Mouse (Mus musculus) left cerebral cortex, postnatal 4 days (tissue): ENCODE data around the gene Pate2. TPM values are rescaled to one million over a fixed set of nuclear protein-coding genes. Genes with fewer than 3 reads are reported as not detected.
A peak's percentile ranks its signal among the peaks of the same experiment; 100 is the strongest.
"Not testable (repeated sequence)": the region's sequence is repeated elsewhere in the genome, so short reads cannot be mapped to it uniquely, and the experiment has no call there.

Experiments used
- DNase-seq: peaks from one replicate; pipeline ENCODE4 v3.0.0-alpha.2; 2022
- intact Hi-C: fragments of 180-260 bp; cut with DNase I; formaldehyde crosslinking; loops from one replicate; pipeline ENCODE4 v1.15.1; 2025
- total RNA-seq, 2 experiments: library from RNA; stranded (reverse); gene quantifications; 2 replicates each; pipeline ENCODE4 v1.2.3; 2021

Pate2 gene
- total RNA-seq, 2 experiments from 2014 or later, result 1.4 to 2.3 TPM

GRCm38 (mm10) chr9:35546745-35547144 is 23.3 kb upstream of the Pate2 start:
- intact Hi-C loops, result loop anchor here (10.0 kb wide), 1 partner anchor 332 kb away; the partner anchor contains the start of gene Foxred1

GRCm38 (mm10) chr9:35548455-35548854 is 21.6 kb upstream of the Pate2 start:
- DNase-seq, result no peak
- intact Hi-C loops, result loop anchor here (10.0 kb wide), 1 partner anchor 334 kb away; the partner anchor contains the start of gene Foxred1

More at GRCm38 (mm10) chr9:35546745-35547144, 23.3 kb upstream of the Pate2 start:
- DNase-seq, result no peak

- intact Hi-C loops, result no loop called here
- DNase-seq, result no peak
Measured at GRCm38 (mm10) chr9:35556494-35557102, 13.5 kb upstream of the Pate2 start.

DNA sequence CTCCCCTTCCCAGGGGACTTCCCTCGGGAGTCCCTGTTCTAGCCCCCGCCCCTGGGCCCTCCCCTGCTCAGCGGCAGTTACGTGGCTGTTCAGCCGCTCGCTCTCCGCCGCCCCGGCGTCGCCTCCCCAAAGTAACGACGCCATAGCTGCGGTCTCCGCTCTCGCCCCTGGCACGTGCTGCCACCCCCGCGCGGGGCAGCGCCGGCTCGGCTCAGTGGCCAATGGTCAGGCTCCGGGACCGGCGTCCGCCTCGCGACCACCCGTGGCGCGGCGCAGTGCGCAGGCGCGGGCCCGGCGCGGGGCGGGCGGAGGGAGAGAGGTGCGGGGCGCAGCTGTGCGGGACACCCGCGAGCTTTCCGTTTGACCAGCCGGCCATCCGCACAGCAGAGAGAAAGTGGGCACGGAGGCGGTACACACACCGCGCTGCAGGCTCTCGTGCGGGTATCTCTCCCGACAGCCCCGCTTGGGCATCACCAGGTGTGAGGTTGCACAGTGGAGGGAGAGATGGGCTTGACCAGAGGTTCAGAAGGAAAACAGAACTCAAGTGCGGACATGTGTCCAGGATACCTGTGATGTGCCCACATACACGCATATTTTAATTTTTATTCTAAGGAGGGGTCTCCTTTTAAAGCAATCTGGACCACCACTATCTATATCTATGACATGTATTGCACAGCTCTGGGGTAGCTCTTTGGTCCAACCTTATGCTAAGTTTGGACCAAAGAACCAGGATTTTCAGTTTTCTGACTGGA is 11.7 kb upstream of the Pate2 start, which contains the start of the genes Ddx25 and Pus3:
Gene Ddx25 (minus strand): TSS at position 272 of the 752 bp plus-strand sequence.
Gene Pus3 (plus strand): TSS at position 339 of the 752 bp plus-strand sequence.
- intact Hi-C loops, result no loop called here
- DNase-seq, result peak; percentile 84

GRCm38 (mm10) chr9:35559009-35559890 is 10.8 kb upstream of the Pate2 start:
- intact Hi-C loops, result no loop called here

DNA sequence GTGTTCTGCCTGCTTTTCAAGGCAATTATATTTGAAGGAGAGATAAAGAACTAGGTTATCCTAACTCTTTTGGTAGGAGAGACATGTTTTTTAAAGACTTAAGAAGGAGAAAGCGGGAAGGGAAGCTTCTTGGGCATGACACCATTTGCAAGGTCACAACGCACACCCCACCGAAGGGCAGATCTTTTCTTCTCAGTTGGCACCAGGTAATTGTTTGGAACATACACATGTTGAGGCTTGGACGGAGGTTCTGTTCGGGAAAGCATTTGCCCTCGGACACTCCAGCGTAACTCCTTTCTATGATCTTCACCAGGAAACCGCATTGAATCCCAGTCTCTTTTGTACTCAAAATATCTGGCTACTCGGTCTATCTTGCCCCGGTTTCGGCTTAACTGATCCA is 9.0 kb upstream of the Pate2 start:
- intact Hi-C loops, result no loop called here

More at GRCm38 (mm10) chr9:35559009-35559890, 10.8 kb upstream of the Pate2 start:
- DNase-seq, result peak; percentile 90

DNA sequence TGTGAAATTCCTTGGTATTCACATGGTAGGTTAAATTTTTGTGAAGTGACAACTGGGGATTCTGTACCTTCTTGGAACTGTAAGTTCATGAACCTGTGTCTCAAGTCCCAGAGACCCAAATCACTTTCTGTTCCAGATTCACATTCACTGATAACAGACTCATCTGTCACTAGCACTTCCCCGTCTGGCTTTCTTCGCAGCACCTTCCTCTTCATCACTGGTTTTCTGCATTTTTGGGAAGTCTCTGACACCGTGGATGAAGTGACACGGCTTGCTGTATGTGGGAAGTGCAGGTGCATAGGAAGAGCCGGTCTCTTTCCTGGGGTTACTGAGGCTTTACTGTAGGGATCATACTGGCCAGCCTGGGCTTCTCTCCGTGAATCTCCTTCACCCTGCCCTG is 8.5 kb upstream of the Pate2 start:
- no peak for DNase-seq
- intact Hi-C loops, result no loop called here

More for the DNA sequence above, 9.0 kb upstream of the Pate2 start:
- no peak for DNase-seq

DNA sequence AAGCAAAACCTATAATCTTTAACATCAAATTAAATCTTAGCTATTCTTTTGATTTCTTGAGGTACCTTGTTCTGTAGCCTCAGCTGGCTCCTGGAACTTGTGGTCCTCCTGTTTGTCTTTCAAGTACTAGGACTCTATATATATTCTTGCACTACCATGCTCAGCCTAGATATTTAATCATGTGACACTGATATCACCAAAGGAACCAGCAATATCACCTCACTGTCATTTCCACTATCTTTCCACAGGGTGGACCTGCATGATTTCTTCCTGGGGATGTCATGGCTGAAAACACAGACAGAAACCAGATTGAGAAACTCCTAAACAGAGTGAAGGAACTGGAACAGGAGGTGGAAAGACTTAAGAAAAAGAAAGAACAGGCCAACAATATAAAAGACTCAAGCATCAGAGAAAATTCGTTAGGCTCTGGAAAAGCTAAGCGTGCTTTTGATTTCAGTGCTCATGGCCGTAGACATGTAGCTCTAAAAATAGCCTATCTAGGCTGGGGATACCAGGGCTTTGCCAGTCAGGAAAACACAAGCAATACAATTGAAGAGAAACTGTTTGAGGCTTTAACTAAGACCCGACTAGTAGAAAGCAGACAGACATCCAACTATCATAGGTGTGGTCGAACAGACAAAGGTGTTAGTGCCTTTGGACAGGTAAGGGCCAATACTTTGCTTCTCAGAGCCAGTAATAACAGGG is 5.4 kb upstream of the Pate2 start:
- DNase-seq, result no peak
- intact Hi-C loops, result no loop called here

- no peak for DNase-seq
- intact Hi-C loops, result no loop called here
Measured at GRCm38 (mm10) chr9:35567995-35568394, 2.1 kb upstream of the Pate2 start.

DNA sequence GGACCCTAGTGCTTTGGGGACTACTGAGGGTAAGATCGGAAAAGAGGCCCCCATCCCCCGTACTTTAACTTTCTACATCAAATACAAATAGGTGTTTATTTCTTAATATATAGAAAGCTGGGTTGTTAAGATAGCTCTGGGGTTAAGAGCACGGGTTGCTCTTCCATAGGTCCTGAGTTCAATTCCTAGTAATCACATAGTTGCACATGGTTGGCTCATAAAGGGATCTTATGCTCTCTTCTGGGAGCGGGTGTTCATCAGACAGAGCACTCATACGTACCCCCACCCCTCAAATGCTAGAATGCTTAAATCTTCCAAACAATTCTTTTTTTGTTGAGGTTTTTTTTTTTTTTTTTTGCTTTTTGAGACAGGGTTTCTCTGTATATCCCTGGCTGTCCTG is 579 bp downstream of the Pate2 start:
- intact Hi-C loops, result no loop called here
- no peak for DNase-seq

DNA sequence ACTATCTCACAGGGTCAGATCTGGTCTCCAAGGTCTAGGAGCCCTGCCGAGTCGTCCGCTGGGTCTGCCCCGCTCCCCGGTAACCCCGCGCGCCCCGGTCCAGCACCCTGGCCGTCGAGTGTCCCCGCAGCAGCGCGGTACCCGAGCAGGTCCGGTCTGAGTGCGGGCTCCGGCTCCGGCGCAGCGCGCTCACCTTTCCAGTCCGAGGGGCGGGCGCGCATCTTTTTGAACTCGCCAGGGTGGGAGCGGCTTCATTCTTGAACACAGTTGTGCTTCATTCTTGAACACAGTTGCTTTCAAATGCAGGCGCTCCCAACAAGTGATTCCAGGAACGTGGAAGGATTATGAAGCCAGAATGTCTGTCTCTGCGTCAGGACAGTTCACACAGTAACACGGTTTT is 4.3 kb downstream of the Pate2 start:
- intact Hi-C loops, result no loop called here
- no peak for DNase-seq

GRCm38 (mm10) chr9:35587674-35588073 is 17.6 kb downstream of the Pate2 start:
- no peak for DNase-seq
- intact Hi-C loops, result loop anchor here (10.0 kb wide), 1 partner anchor 1127 kb away; no protein-coding TSS in a partner anchor

- intact Hi-C loops, result loop anchor here (5.0 kb wide), 1 partner anchor 114 kb away; no protein-coding TSS in a partner anchor
- DNase-seq, result no peak
Measured at GRCm38 (mm10) chr9:35592903-35593302, 22.8 kb downstream of the Pate2 start.

DNA sequence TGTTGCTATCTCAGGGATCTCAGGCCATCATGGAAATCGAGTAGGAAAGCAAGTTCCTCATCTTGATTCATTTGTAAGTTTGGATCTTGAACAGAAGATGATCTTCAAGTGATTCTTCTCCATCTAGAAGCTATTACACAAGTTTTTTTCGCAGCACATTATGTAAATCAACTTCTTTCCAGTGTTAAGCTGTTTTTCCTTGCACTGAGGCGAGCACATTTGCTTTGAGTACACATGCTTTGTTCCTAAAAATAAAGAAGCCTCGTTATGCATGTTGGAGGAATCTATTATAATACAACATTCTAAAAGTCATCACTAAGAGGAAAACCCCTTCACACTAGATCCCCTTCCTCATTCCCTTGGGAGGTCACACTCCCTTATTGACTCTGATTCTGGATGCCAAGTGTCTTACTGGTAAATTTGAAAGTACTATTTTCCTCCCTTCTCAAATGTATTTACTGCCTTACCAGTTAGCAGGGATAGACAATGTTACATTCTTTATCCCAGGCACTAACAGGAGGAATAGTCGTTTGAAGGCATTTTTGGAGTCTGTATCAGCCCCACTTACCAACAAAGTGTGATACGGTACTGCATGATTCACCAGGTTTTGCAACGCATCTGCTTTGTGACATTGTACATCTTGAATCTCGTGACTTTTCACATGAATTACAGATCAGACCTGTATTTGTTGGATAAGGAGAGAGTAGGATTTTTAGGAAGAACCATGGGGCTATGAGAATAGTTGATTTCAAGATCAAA is 37.7 kb downstream of the Pate2 start:
- intact Hi-C loops, result no loop called here
- DNase-seq, result no peak

GRCm38 (mm10) chr9:35611841-35612240 is 41.8 kb downstream of the Pate2 start, which contains the start of gene Pate4:
Pate4 (minus strand) TSS chr9:35611941.
- DNase-seq, result no peak
- intact Hi-C loops, result no loop called here

- no peak for DNase-seq
- intact Hi-C loops, result no loop called here
Measured at GRCm38 (mm10) chr9:35614005-35614404, 43.9 kb downstream of the Pate2 start.

DNA sequence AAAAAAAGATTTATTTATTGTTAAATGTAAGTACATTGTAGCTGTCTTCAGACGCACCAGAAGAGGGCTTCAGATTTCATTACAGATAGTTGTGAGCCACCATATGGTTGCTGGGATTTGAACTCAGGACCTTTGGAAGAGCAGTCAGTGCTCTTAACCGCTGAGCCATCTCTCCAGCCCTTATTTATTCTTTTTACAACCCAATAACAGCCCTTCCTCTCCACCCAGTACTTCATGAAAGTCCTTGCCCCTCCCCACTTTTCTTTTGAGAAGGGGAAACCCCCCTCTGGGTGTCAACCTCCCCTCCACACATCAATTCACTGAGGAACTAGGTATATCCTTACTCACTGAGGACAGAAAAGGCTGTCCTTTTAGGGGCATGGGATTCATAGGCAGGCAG is 46.7 kb downstream of the Pate2 start:
- DNase-seq, intact Hi-C loops: not testable (repeated sequence)

- intact Hi-C loops, result no loop called here
- no peak for DNase-seq
Measured at GRCm38 (mm10) chr9:35632981-35633380, 62.9 kb downstream of the Pate2 start.

DNA sequence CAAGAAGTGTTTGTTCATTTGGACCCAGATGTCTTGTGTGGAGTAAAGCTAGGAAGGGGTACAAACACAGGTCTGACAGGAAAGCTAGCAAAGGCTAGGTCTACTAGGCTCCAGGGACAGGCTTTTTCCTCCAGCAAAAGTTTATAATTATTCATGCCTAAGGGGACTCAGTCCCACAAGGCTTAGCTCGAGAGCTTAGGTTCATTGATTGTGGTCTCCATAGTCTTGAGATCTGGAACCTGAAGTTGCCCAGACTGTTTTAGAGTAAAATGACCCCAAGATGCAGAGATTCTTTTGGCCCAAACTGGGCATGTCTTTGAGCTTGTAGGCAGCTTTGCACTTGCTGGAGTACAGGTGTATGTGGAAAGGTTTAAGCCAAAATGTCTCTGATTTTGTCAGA is 78.0 kb downstream of the Pate2 start, which contains the start of gene Pate3:
Gene Pate3 (minus strand): TSS at position 101 of the 400 bp plus-strand sequence.
- no peak for DNase-seq

More for the DNA sequence above, 78.0 kb downstream of the Pate2 start, which contains the start of gene Pate3:
- intact Hi-C loops, result no loop called here
